Mouse (Mus musculus): ENCODE data around the gene Shbg. TPM values are rescaled to one million over a fixed set of nuclear protein-coding genes. Genes with fewer than 3 reads are reported as not detected.

Gene Shbg
- polyA plus RNA-seq, 2 experiments from 2014 or later: not detected

Other genes starting within 250 kb of the Shbg start
- gene Chd3, start 248.5 kb downstream of the Shbg start, polyA plus RNA-seq (2017; shearing (Covaris generic)): 10 to 100 TPM; 71.8 to 80.8 TPM
- gene Naa38, start 222.4 kb downstream of the Shbg start, polyA plus RNA-seq (2017; shearing (Covaris generic)): 100 to 1,000 TPM in 1 of 2 experiments, 10 to 100 TPM in 1; 87.8 to 116 TPM
- gene Cyb5d1, start 222.3 kb downstream of the Shbg start, polyA plus RNA-seq (2017; shearing (Covaris generic)): 10 to 100 TPM; 17.0 to 28.2 TPM
- gene Tmem88, start 219.7 kb downstream of the Shbg start, polyA plus RNA-seq (2017; shearing (Covaris generic)): 1 to 10 TPM; 1.1 to 1.2 TPM
- 10 to 100 TPM; 30.7 to 32.6 TPM for gene Kdm6b, start 204.2 kb downstream of the Shbg start, polyA plus RNA-seq (2017; shearing (Covaris generic))
- gene Dnah2, start 68.8 kb downstream of the Shbg start, polyA plus RNA-seq (2017; shearing (Covaris generic)): under 1 TPM in 1 of 2 experiments, not detected in 1; 0.09 TPM
- gene Efnb3, start 57.7 kb downstream of the Shbg start, polyA plus RNA-seq (2017; shearing (Covaris generic)): under 1 TPM; 0.27 to 0.37 TPM
- gene Wrap53, start 37.6 kb downstream of the Shbg start, polyA plus RNA-seq (2017; shearing (Covaris generic)): 10 to 100 TPM; 23.0 to 31.9 TPM
- 100 to 1,000 TPM; 307 to 416 TPM for gene Trp53, start 37.5 kb downstream of the Shbg start, polyA plus RNA-seq (2017; shearing (Covaris generic))
- not detected for gene Atp1b2, start 12.0 kb downstream of the Shbg start, polyA plus RNA-seq (2017; shearing (Covaris generic))
- not detected for gene Sat2, start 4.1 kb upstream of the Shbg start, polyA plus RNA-seq (2017; shearing (Covaris generic))
- gene Fxr2, start 15.1 kb upstream of the Shbg start, polyA plus RNA-seq (2017; shearing (Covaris generic)): 10 to 100 TPM; 11.0 to 11.2 TPM
- under 1 TPM in 1 of 2 experiments, not detected in 1; 0.81 TPM for gene Sox15, start 37.4 kb upstream of the Shbg start, polyA plus RNA-seq (2017; shearing (Covaris generic))
- 10 to 100 TPM; 34.8 to 85.1 TPM for gene Mpdu1, start 44.7 kb upstream of the Shbg start, polyA plus RNA-seq (2017; shearing (Covaris generic))
- gene Cd68, start 48.2 kb upstream of the Shbg start, polyA plus RNA-seq (2017; shearing (Covaris generic)): 1 to 10 TPM; 3.0 to 5.8 TPM
- gene Eif4a1, start 54.5 kb upstream of the Shbg start, polyA plus RNA-seq (2017; shearing (Covaris generic)): 100 to 1,000 TPM; 166 to 236 TPM
- 10 to 100 TPM; 31.6 to 47.4 TPM for gene Senp3, start 64.2 kb upstream of the Shbg start, polyA plus RNA-seq (2017; shearing (Covaris generic))
- gene Tnfsf13, start 67.9 kb upstream of the Shbg start, polyA plus RNA-seq (2017; shearing (Covaris generic)): not detected
- gene Tnfsf12, start 77.9 kb upstream of the Shbg start, polyA plus RNA-seq (2017; shearing (Covaris generic)): under 1 TPM in 1 of 2 experiments, not detected in 1; 0.23 TPM
- not detected for gene Tnfsfm13, start 78.2 kb upstream of the Shbg start, polyA plus RNA-seq (2017; shearing (Covaris generic))
- 10 to 100 TPM; 25.6 to 36.0 TPM for gene Polr2a, start 140.7 kb upstream of the Shbg start, polyA plus RNA-seq (2017; shearing (Covaris generic))
- not detected for gene Slc35g3, start 144.1 kb upstream of the Shbg start, polyA plus RNA-seq (2017; shearing (Covaris generic))
- gene Zbtb4, start 148.0 kb upstream of the Shbg start, polyA plus RNA-seq (2017; shearing (Covaris generic)): 10 to 100 TPM; 11.2 to 11.8 TPM
- 1 to 10 TPM; 2.9 to 4.5 TPM for gene Chrnb1, start 178.0 kb upstream of the Shbg start, polyA plus RNA-seq (2017; shearing (Covaris generic))
- gene Fgf11, start 184.0 kb upstream of the Shbg start, polyA plus RNA-seq (2017; shearing (Covaris generic)): not detected
- gene Tmem102, start 187.7 kb upstream of the Shbg start, polyA plus RNA-seq (2017; shearing (Covaris generic)): not detected
- gene Gm39566, start 197.4 kb upstream of the Shbg start, polyA plus RNA-seq (2017; shearing (Covaris generic)): not detected
- not detected for gene Spem2, start 200.6 kb upstream of the Shbg start, polyA plus RNA-seq (2017; shearing (Covaris generic))
- under 1 TPM in 1 of 2 experiments, not detected in 1; 0.42 TPM for gene Spem1, start 204.3 kb upstream of the Shbg start, polyA plus RNA-seq (2017; shearing (Covaris generic))
- gene Nlgn2, start 219.9 kb upstream of the Shbg start, polyA plus RNA-seq (2017; shearing (Covaris generic)): 1 to 10 TPM; 1.1 to 1.2 TPM
- gene Tmem256, start 220.6 kb upstream of the Shbg start, polyA plus RNA-seq (2017; shearing (Covaris generic)): 100 to 1,000 TPM in 1 of 2 experiments, 10 to 100 TPM in 1; 93.2 to 114 TPM
- 10 to 100 TPM; 22.4 to 33.5 TPM for gene Plscr3, start 228.5 kb upstream of the Shbg start, polyA plus RNA-seq (2017; shearing (Covaris generic))
- gene Tnk1, start 240.8 kb upstream of the Shbg start, polyA plus RNA-seq (2017; shearing (Covaris generic)): not detected

All from CD4-positive, CD25-positive, alpha-beta regulatory T cell, adult 4 months (primary cell).